Mouse (Mus musculus): Measurements from ENCODE around the gene Syk. TPM values are rescaled to one million over a fixed set of nuclear protein-coding genes. Genes with fewer than 3 reads are reported as not detected.

The Syk gene
- polyA plus RNA-seq, 1 experiment from 2014 or later = 6.8 TPM

GRCm38 (mm10) chr13:52589043-52589442 lies 6.1 kb downstream of the Syk start:
- 0 out of 2 replicates have a peak, but pooled peaks cover 2% of the 10 kb centered on the region for H3K36me3 ChIP-seq (replicated peaks; ENCODE audit: insufficient read depth, low read length)
- H3K9ac ChIP-seq (replicated peaks) = no peak overlapping the region
- peak overlapping the region; percentile 4; the same call in 1 of the 2 replicates for H3K4me2 ChIP-seq (ENCODE audit: low read depth, low read length)
- TF ChIP-seq EP300 (IDR thresholded peaks at IDR 0.05; ENCODE audit: low read depth) (no peak), CTCF (IDR thresholded peaks at IDR 0.05; ENCODE audit: low read depth) (no peak)
- no peak for ATAC-seq
- no peaks in the 10 kb centered on the region for H3K9me3 ChIP-seq (ENCODE audit: low read length)
- no peak for DNase-seq
- no peak overlapping the region for H3K4me3 ChIP-seq (ENCODE audit: low read depth, low read length)
- H3K27ac ChIP-seq (ENCODE audit: low read depth) = no peak overlapping the region
- WGBS (ENCODE audit: insufficient replicate concordance) = 68% methylated on average over 4 of the region's 4 CpGs
- H3K4me1 ChIP-seq (ENCODE audit: insufficient read depth) = peaks cover 4% of the 10 kb centered on the region; the same call in 1 of the 2 replicates
- H3K27me3 ChIP-seq (ENCODE audit: insufficient read depth, low read length) = no peaks in the 10 kb centered on the region

GRCm38 (mm10) chr13:52591831-52592230 lies 8.9 kb downstream of the Syk start:
- 76% methylated on average over 4 of the region's 4 CpGs for WGBS (ENCODE audit: insufficient replicate concordance)
- ATAC-seq (no peak), DNase-seq (no peak)
- Histone ChIP-seq H3K9me3 (ENCODE audit: low read length) (no peaks in the 10 kb centered on the region), H3K4me2 (ENCODE audit: low read depth, low read length) (no peak overlapping the region), H3K27me3 (ENCODE audit: insufficient read depth, low read length) (no peaks in the 10 kb centered on the region), H3K27ac (ENCODE audit: low read depth) (no peak overlapping the region), H3K36me3 (replicated peaks; ENCODE audit: insufficient read depth, low read length) (0 out of 2 replicates have a peak, but pooled peaks cover 2% of the 10 kb centered on the region), H3K4me1 (ENCODE audit: insufficient read depth) (peaks cover 4% of the 10 kb centered on the region; the same call in 1 of the 2 replicates), H3K4me3 (ENCODE audit: low read depth, low read length) (no peak overlapping the region), H3K9ac (replicated peaks) (no peak overlapping the region)
- no peak for TF ChIP-seq CTCF (IDR thresholded peaks at IDR 0.05; ENCODE audit: low read depth)
- no peak for TF ChIP-seq EP300 (IDR thresholded peaks at IDR 0.05; ENCODE audit: low read depth)

- peak; percentile 35 for DNase-seq
- Histone ChIP-seq H3K36me3 (replicated peaks; ENCODE audit: insufficient read depth, low read length) (0 out of 2 replicates have a peak, but pooled peaks cover 2% of the 10 kb centered on the region), H3K4me3 (ENCODE audit: low read depth, low read length) (peak overlapping the region; percentile 43), H3K27ac (ENCODE audit: low read depth) (peak overlapping the region; percentile 44), H3K4me1 (ENCODE audit: insufficient read depth) (0 out of 2 replicates have a peak, but pooled peaks cover 6% of the 10 kb centered on the region), H3K4me2 (ENCODE audit: low read depth, low read length) (peak overlapping the region; percentile 63), H3K27me3 (ENCODE audit: insufficient read depth, low read length) (no peaks in the 10 kb centered on the region), H3K9ac (replicated peaks) (no peak overlapping the region), H3K9me3 (ENCODE audit: low read length) (no peaks in the 10 kb centered on the region)
- 31% methylated on average over 5 of the region's 5 CpGs for WGBS (ENCODE audit: insufficient replicate concordance)
- ATAC-seq = no peak
- TF ChIP-seq EP300 (IDR thresholded peaks at IDR 0.05; ENCODE audit: low read depth) = no peak
- TF ChIP-seq CTCF (IDR thresholded peaks at IDR 0.05; ENCODE audit: low read depth) = no peak
These were observed 13.7 kb downstream of the Syk start for GRCm38 (mm10) chr13:52596692-52597091.

GRCm38 (mm10) chr13:52597092-52597678 lies 14.2 kb downstream of the Syk start:
- H3K4me3 ChIP-seq (ENCODE audit: low read depth, low read length) = peak overlapping the region; percentile 43
- 29% methylated on average over 11 of the region's 11 CpGs for WGBS (ENCODE audit: insufficient replicate concordance)

GRCm38 (mm10) chr13:52598233-52598632 lies 15.3 kb downstream of the Syk start:
- H3K4me2 ChIP-seq (ENCODE audit: low read depth, low read length) = peak overlapping the region; percentile 18; the same call in 1 of the 2 replicates
- H3K4me3 ChIP-seq (ENCODE audit: low read depth, low read length) = no peak overlapping the region
- no peaks in the 10 kb centered on the region for H3K9me3 ChIP-seq (ENCODE audit: low read length)
- DNase-seq = no peak
- H3K36me3 ChIP-seq (replicated peaks; ENCODE audit: insufficient read depth, low read length) = 0 out of 2 replicates have a peak, but pooled peaks cover 2% of the 10 kb centered on the region
- 44% methylated on average over 3 of the region's 3 CpGs for WGBS (ENCODE audit: insufficient replicate concordance)
- 0 out of 2 replicates have a peak, but pooled peaks cover 9% of the 10 kb centered on the region for H3K4me1 ChIP-seq (ENCODE audit: insufficient read depth)
- H3K27ac ChIP-seq (ENCODE audit: low read depth) = no peak overlapping the region
- ATAC-seq = no peak
- no peak overlapping the region for H3K9ac ChIP-seq (replicated peaks)
- TF ChIP-seq CTCF (IDR thresholded peaks at IDR 0.05; ENCODE audit: low read depth) (no peak), EP300 (IDR thresholded peaks at IDR 0.05; ENCODE audit: low read depth) (no peak)
- H3K27me3 ChIP-seq (ENCODE audit: insufficient read depth, low read length) = no peaks in the 10 kb centered on the region

More at GRCm38 (mm10) chr13:52597092-52597678, 14.2 kb downstream of the Syk start:
- Histone ChIP-seq H3K27me3 (ENCODE audit: insufficient read depth, low read length) (no peaks in the 10 kb centered on the region), H3K36me3 (replicated peaks; ENCODE audit: insufficient read depth, low read length) (0 out of 2 replicates have a peak, but pooled peaks cover 2% of the 10 kb centered on the region), H3K4me2 (ENCODE audit: low read depth, low read length) (peak overlapping the region; percentile 63), H3K27ac (ENCODE audit: low read depth) (peak overlapping the region; percentile 44), H3K9me3 (ENCODE audit: low read length) (no peaks in the 10 kb centered on the region), H3K9ac (replicated peaks) (no peak overlapping the region), H3K4me1 (ENCODE audit: insufficient read depth) (0 out of 2 replicates have a peak, but pooled peaks cover 6% of the 10 kb centered on the region)
- no peak for TF ChIP-seq EP300 (IDR thresholded peaks at IDR 0.05; ENCODE audit: low read depth)
- no peak for TF ChIP-seq CTCF (IDR thresholded peaks at IDR 0.05; ENCODE audit: low read depth)
- DNase-seq (no peak), ATAC-seq (no peak)

GRCm38 (mm10) chr13:52600015-52600643 lies 17.2 kb downstream of the Syk start:
- Histone ChIP-seq H3K9me3 (ENCODE audit: low read length) (no peaks in the 10 kb centered on the region), H3K27ac (ENCODE audit: low read depth) (0 out of 2 replicates have a peak overlapping the region, but pooled peaks have one; percentile 39), H3K4me1 (ENCODE audit: insufficient read depth) (0 out of 2 replicates have a peak, but pooled peaks cover 9% of the 10 kb centered on the region), H3K9ac (replicated peaks) (0 out of 2 replicates have a peak overlapping the region, but pooled peaks have one; percentile 26), H3K4me3 (ENCODE audit: low read depth, low read length) (no peak overlapping the region), H3K27me3 (ENCODE audit: insufficient read depth, low read length) (no peaks in the 10 kb centered on the region), H3K36me3 (replicated peaks; ENCODE audit: insufficient read depth, low read length) (no peaks in the 10 kb centered on the region), H3K4me2 (ENCODE audit: low read depth, low read length) (no peak overlapping the region)
- no peak for DNase-seq
- TF ChIP-seq EP300 (IDR thresholded peaks at IDR 0.05; ENCODE audit: low read depth) = no peak
- no peak for TF ChIP-seq CTCF (IDR thresholded peaks at IDR 0.05; ENCODE audit: low read depth)
- WGBS (ENCODE audit: insufficient replicate concordance) = 37% methylated on average over 4 of the region's 4 CpGs
- no peak for ATAC-seq
